Mouse (Mus musculus) skeletal muscle tissue, postnatal 0 days (tissue): ENCODE measurements around the gene Cpne1. TPM values are rescaled to one million over a fixed set of nuclear protein-coding genes. Genes with fewer than 3 reads are reported as not detected.

Experiments used
- polyA plus RNA-seq: library from polyadenylated mRNA; unstranded; fragments of >200 nt; fragmentation: Nextera tagmentation; extraction: Ambion mirVana; gene quantifications from 2 replicates; pipeline ENCODE4 v1.2.1, GENCODE M21; 2015

The Cpne1 gene
- polyA plus RNA-seq: 16.6 and 17.6 TPM in 2 replicates

GRCm38 (mm10) chr2:156111358-156112079 is at the start of gene Cpne1, which contains the start of gene Rbm12:
Cpne1 (minus strand) TSS chr2:156111965.
Rbm12 (minus strand) TSS chr2:156111978.

GRCm38 (mm10) chr2:156143953-156144724 is 32.4 kb upstream of the Cpne1 start, which contains the start of the genes Romo1 and Nfs1:
Romo1 (plus strand) TSS chr2:156144039.
Nfs1 (minus strand) TSS chr2:156144186.

GRCm38 (mm10) chr2:156126992-156127391 is 15.2 kb upstream of the Cpne1 start, which contains the start of gene Gm28036:
Gm28036 (minus strand) TSS chr2:156127092.

GRCm38 (mm10) chr2:156065099-156066041 is 46.4 kb downstream of the Cpne1 start, which contains the start of gene Spag4:
Spag4 (plus strand) TSS chr2:156065175.

GRCm38 (mm10) chr2:156052816-156053215 is 58.9 kb downstream of the Cpne1 start, which contains the start of gene Fer1l4:
Fer1l4 (minus strand) TSS chr2:156052947.

Other genes starting within 250 kb of the Cpne1 start
- gene Uqcc1, start 181.7 kb downstream of the Cpne1 start, polyA plus RNA-seq: 73.2 and 74.7 TPM in 2 replicates
- not detected in 2 replicates for gene Gm15557, start 171.2 kb downstream of the Cpne1 start, polyA plus RNA-seq
- 0.10 and 0.35 TPM in 2 replicates for gene Gdf5, start 166.6 kb downstream of the Cpne1 start, polyA plus RNA-seq
- gene Cep250, start 155.5 kb downstream of the Cpne1 start, polyA plus RNA-seq: 4.7 and 5.8 TPM in 2 replicates
- 0.67 and 1.0 TPM in 2 replicates for gene 6430550D23Rik, start 104.0 kb downstream of the Cpne1 start, polyA plus RNA-seq
- gene Ergic3, start 103.9 kb downstream of the Cpne1 start, polyA plus RNA-seq: 83.9 and 102 TPM in 2 replicates
- not detected in 2 replicates for gene Fer1l4, start 59.0 kb downstream of the Cpne1 start, polyA plus RNA-seq
- 0.41 and 1.0 TPM in 2 replicates for gene Spag4, start 46.8 kb downstream of the Cpne1 start, polyA plus RNA-seq
- 7.7 and 8.2 TPM in 2 replicates for gene Rbm12, start within 50 bp of the Cpne1 start, polyA plus RNA-seq
- gene Gm28036, start 15.1 kb upstream of the Cpne1 start, polyA plus RNA-seq: 5.9 and 6.4 TPM in 2 replicates
- gene Romo1, start 32.1 kb upstream of the Cpne1 start, polyA plus RNA-seq: 401 and 417 TPM in 2 replicates
- 47.7 and 53.0 TPM in 2 replicates for gene Nfs1, start 32.2 kb upstream of the Cpne1 start, polyA plus RNA-seq
- 303 and 306 TPM in 2 replicates for gene Rbm39, start 68.3 kb upstream of the Cpne1 start, polyA plus RNA-seq
- gene Phf20, start 84.5 kb upstream of the Cpne1 start, polyA plus RNA-seq: 25.3 and 31.9 TPM in 2 replicates
- gene Cnbd2, start 200.3 kb upstream of the Cpne1 start, polyA plus RNA-seq: 3.9 and 4.9 TPM in 2 replicates
- gene Scand1, start 200.7 kb upstream of the Cpne1 start, polyA plus RNA-seq: 68.3 and 84.5 TPM in 2 replicates